Mouse (Mus musculus): ENCODE data around the gene Natd1. TPM values are rescaled to one million over a fixed set of nuclear protein-coding genes. Genes with fewer than 3 reads are reported as not detected.
"Not testable (repeated sequence)": the region's sequence is repeated elsewhere in the genome, so short reads cannot be mapped to it uniquely, and the experiment has no call there.

Gene Natd1
- total RNA-seq, 4 experiments from 2014 or later: 22.4 to 27.7 (median 25.4) TPM

- DNase-seq: no peak
These were observed 24.7 kb downstream of the Natd1 start for GRCm38 (mm10) chr11:60889861-60890260.

- not testable (repeated sequence) for DNase-seq
These were observed 27.6 kb downstream of the Natd1 start for GRCm38 (mm10) chr11:60886986-60887385.

- DNase-seq: no peak
These were observed 32.2 kb downstream of the Natd1 start for GRCm38 (mm10) chr11:60882386-60882785.

- no peak for DNase-seq
These were observed 34.0 kb downstream of the Natd1 start for GRCm38 (mm10) chr11:60880559-60880958.

GRCm38 (mm10) chr11:60879423-60879822, 35.1 kb downstream of the Natd1 start:
- DNase-seq: peak; percentile 36

GRCm38 (mm10) chr11:60878675-60879294, 35.8 kb downstream of the Natd1 start, which contains the start of gene Tmem11:
Gene Tmem11, minus strand, starts transcription at chr11:60879272.
- peak; percentile 97 for DNase-seq

GRCm38 (mm10) chr11:60878056-60878612, 36.4 kb downstream of the Natd1 start:
- peak; percentile 59 for DNase-seq

GRCm38 (mm10) chr11:60873101-60873500, 41.4 kb downstream of the Natd1 start:
- DNase-seq: no peak

- DNase-seq: no peak
These were observed 43.1 kb downstream of the Natd1 start for GRCm38 (mm10) chr11:60871409-60871808.

GRCm38 (mm10) chr11:60869471-60869870, 45.1 kb downstream of the Natd1 start:
- not testable (repeated sequence) for DNase-seq

- DNase-seq: no peak
These were observed 46.6 kb downstream of the Natd1 start for GRCm38 (mm10) chr11:60867904-60868303.

GRCm38 (mm10) chr11:60867456-60867855, 47.1 kb downstream of the Natd1 start:
- DNase-seq: no peak

- DNase-seq: no peak
These were observed 48.5 kb downstream of the Natd1 start for GRCm38 (mm10) chr11:60866021-60866420.

- no peak for DNase-seq
These were observed 49.6 kb downstream of the Natd1 start for GRCm38 (mm10) chr11:60864916-60865315.

GRCm38 (mm10) chr11:60864166-60864565, 50.4 kb downstream of the Natd1 start:
- DNase-seq: no peak

GRCm38 (mm10) chr11:60863196-60863595, 51.4 kb downstream of the Natd1 start:
- DNase-seq: no peak

GRCm38 (mm10) chr11:60861993-60862392, 52.6 kb downstream of the Natd1 start:
- peak; percentile 49 for DNase-seq

GRCm38 (mm10) chr11:60856587-60856986, 58.0 kb downstream of the Natd1 start:
- DNase-seq: no peak

Other genes starting within 250 kb of the Natd1 start
- gene Llgl1, start 215.0 kb downstream of the Natd1 start, total RNA-seq (2022): 10 to 100 TPM; 26.4 to 39.3 (median 32.0) TPM
- 100 to 1,000 TPM; 162 to 185 (median 177) TPM for gene Flii, start 187.5 kb downstream of the Natd1 start, total RNA-seq (2022)
- 10 to 100 TPM; 36.9 to 41.2 (median 38.8) TPM for gene Mief2, start 186.4 kb downstream of the Natd1 start, total RNA-seq (2022)
- gene Top3a, start 137.4 kb downstream of the Natd1 start, total RNA-seq (2022): 10 to 100 TPM; 11.9 to 15.8 (median 14.6) TPM
- gene Smcr8, start 137.2 kb downstream of the Natd1 start, total RNA-seq (2022): 10 to 100 TPM; 23.3 to 30.1 (median 27.3) TPM
- gene Shmt1, start 103.0 kb downstream of the Natd1 start, total RNA-seq (2022): 100 to 1,000 TPM in 1 of 4 experiments, 10 to 100 TPM in 3; 38.4 to 111 (median 73.2) TPM
- 10 to 100 TPM; 36.0 to 44.8 (median 40.3) TPM for gene Dhrs7b, start 84.1 kb downstream of the Natd1 start, total RNA-seq (2022)
- 10 to 100 TPM; 33.6 to 47.6 (median 38.0) TPM for gene Tmem11, start 35.5 kb downstream of the Natd1 start, total RNA-seq (2022)
- gene Map2k3, start 17.3 kb upstream of the Natd1 start, total RNA-seq (2022): 100 to 1,000 TPM in 3 of 4 experiments, 10 to 100 TPM in 1; 99.8 to 162 (median 122) TPM
- gene Kcnj12, start 107.8 kb upstream of the Natd1 start, total RNA-seq (2022): 1 to 10 TPM; 2.4 to 3.6 (median 2.7) TPM
- 1 to 10 TPM in 2 of 4 experiments, under 1 TPM in 2; 0.17 to 2.2 (median 0.84) TPM for gene Tnfrsf13b, start 212.0 kb upstream of the Natd1 start, total RNA-seq (2022)